Mouse (Mus musculus) thymus, postnatal 0 days (tissue): Measurements from ENCODE around the gene Syce1. TPM values are rescaled to one million over a fixed set of nuclear protein-coding genes. Genes with fewer than 3 reads are reported as not detected.

Experiments
- DNase-seq: peaks from one replicate; pipeline ENCODE4 v3.0.0-alpha.2; 2015; ENCODE audit warnings: low spot score
- polyA plus RNA-seq: library from polyadenylated mRNA; unstranded; fragments of >200 nt; fragmentation: Nextera tagmentation; extraction: Ambion mirVana; gene quantifications from 2 replicates; pipeline ENCODE4 v1.2.1, GENCODE M21; 2015

The Syce1 gene
- 0.61 and 0.84 TPM in 2 replicates for polyA plus RNA-seq

GRCm38 (mm10) chr7:140787406-140788052, at the start of gene Syce1:
Syce1 (minus strand) TSS chr7:140787852.
- DNase-seq = no peak

GRCm38 (mm10) chr7:140836243-140837115, 48.8 kb upstream of the Syce1 start:
- no peak for DNase-seq

GRCm38 (mm10) chr7:140835758-140836087, 48.1 kb upstream of the Syce1 start:
- no peak for DNase-seq

DNA sequence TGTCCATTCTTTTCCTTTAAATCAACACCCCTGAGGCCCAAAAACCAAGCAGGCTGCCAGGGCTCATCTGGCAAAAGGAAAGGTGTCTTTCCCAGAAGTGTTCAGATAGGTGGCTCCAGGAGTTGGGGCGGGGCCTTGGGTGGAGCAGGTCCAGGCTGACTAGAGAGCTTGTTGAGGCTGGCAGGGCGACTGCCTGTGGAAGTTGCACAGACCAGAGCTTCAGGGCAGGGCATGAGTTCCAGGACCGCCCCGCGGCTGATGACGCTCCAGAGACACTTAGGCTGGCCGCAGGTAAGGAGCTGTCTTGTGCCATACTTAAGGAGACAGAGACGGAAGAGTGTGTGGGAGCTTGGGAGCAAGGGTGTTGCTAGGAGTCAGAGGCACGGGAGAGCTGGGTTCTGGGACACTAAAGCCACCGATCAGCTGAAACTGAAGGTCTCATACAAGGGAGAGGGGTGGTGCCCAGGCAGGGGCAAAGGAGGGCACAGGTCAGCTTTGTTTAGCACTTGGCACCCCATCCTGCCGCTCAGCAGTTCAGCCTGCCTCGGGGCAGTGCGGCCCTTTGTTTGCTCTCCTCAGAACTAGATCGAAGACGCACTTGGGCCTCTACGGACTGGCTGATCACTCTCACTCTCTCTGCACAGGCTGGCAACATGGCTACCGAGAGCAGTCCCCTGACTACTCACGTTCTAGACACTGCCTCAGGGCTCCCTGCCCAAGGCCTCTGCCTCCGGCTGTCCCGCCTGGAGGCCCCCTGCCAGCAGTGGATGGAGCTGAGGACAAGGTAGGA, 47.5 kb upstream of the Syce1 start, which contains the start of gene Urah:
TSS of gene Urah (plus strand) at position 51 of the 790 bp plus-strand sequence.
- no peak for DNase-seq

DNA sequence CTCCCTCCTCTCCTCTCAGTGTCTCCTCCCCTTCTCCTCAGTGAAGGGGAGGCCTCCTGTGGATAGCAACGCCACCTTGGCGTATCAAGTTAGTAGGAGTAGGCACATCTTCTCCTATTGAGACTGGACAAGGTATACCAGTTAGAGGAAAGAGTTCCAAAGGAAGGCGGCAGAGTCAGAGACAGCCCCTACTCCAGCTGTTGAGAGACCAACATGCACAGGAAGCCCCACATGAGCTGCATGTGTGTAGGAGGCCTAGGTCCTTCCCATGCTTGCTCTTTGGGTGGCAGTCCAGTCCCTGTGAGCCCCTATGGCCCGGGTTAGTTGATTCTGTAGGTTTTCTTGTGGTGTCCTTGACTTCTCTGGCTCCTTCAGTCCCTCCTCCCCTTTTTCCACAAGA, 45.7 kb upstream of the Syce1 start:
- no peak for DNase-seq

DNA sequence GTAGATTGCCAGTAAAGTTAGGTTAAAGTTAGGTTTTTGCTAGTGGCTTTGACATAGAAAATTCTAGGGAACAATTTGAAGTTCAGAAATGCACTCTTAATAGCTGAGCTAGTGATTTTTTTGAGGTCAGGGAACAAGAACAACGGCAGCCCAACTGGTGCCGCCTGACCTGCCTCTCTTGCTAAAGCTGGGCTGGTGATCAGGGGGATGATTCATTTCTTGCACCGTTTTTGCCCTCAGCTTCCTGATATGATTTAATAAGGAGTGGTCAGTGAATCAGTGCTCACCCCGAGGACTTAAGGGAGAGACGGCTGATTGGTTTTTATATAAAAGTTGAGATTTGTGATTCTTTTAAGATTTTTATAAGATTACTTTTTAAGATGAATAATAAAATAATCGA, 43.8 kb upstream of the Syce1 start:
- no peak for DNase-seq

GRCm38 (mm10) chr7:140828171-140828881, 40.7 kb upstream of the Syce1 start:
- DNase-seq = peak; percentile 49

DNA sequence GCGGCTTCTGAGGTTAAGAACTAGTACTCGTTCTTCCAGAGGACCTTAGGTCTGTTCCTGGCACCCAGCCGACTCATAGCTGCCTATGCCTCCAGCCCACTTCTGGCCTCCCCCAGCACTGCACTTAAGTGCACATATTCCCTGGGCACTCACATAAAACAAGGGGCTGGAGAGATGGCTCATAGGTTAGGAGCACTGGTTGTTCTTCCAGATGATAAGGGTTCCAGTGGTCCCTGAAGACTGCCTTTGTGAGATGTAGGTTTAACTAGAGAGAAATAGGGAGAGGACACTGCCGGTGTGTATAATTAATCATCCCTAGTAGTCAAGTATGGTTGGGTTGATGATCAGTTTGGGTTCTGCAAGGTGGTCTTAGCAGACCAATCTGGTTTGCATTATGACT, 35.1 kb upstream of the Syce1 start:
- no peak for DNase-seq

DNA sequence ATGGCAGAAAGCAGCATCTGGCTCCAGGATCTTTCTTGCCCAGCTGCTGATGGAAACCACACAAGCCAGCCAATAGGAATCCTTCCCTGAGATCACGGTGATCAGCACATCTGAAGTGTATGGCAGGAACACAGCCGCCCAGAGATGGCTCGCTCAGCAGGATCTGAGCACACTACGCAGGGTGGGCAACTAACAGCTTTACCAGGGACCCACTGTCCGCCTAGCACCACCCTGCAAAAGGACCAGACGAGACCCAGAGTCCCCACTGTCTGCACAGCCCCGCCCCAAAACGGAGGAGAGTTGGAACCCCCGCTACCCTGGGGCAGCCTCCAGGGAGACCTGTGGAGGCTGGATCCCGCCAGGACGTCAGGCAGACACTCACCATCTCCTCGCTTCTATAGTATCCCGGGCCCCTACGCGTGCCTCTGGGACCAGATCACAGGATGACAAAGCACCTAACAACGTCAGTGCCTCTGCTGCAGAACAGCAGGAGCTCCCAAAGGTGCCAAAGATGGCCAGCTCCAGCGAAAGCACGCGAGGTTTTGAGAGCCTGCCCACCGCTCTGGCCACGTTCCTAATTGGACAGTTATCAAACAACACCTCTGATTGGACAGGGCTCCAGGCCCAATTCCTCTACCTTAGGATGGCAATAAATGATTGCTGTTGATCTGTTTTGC, 34.1 kb upstream of the Syce1 start, which contains the start of gene Zfp941:
TSS of gene Zfp941 (minus strand) at position 526 of the 677 bp plus-strand sequence.
- no peak for DNase-seq

DNA sequence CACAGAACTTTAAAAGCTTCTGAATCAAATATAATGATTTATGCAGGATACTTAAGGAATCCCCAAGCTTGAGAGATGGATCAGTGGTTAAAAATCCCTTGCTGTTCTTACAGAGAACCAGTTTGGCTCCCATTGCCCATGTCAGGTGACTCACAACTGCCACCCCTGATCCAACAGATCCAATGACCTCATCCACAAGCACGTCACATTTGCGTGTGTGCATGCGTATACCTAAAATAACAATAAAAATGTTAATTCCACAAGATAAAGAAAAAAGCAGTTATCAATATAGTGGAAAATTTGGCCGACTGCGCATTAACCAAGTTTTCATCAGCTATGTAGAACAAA, 33.6 kb upstream of the Syce1 start:
- no peak for DNase-seq

- DNase-seq = no peak
These were observed 32.5 kb upstream of the Syce1 start for GRCm38 (mm10) chr7:140820173-140820572.

GRCm38 (mm10) chr7:140812850-140813249, 25.2 kb upstream of the Syce1 start:
- DNase-seq = no peak

DNA sequence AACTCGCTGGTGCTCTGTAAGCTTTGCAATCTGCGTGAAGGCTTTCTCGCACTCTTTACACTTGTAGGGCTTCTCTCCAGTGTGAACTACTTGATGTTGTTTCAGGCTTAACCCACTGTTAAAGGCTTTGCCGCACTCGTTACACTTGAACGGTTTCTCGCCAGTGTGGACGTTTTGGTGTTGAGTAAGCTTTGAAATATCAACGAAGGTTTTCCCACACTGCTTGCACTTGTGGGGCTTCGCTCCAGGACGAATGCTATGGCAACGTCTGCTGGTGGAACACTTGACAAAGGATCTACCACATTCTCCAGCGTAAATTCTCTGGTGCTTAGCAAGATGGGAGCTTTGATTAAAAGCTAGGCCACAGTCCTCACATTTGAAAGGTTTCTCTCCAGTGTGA, 24.1 kb upstream of the Syce1 start:
- DNase-seq = no peak

- DNase-seq = peak; percentile 20
These were observed 22.8 kb upstream of the Syce1 start for GRCm38 (mm10) chr7:140810496-140810895.

DNA sequence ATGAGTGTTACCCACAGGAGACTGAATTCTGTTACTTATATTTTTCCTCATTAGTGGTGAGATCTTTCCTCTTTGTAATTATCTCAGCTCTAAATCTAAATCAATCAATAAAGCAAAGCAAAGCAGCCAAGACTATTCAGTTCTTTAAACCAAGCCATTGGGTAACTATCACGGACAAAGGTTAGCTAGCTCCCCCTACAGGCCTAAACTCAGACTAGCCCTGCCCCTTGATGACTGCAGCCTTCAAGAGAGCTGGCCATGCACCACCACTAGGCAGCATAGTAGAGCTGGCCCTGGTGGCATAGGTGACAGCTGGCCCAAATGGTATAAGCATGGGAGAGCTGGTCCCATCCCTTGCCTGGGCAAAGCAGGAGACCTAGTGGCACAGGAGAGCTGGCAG, 18.1 kb upstream of the Syce1 start:
- peak; percentile 74 for DNase-seq

- no peak for DNase-seq
These were observed 15.0 kb upstream of the Syce1 start for GRCm38 (mm10) chr7:140802629-140803028.

- DNase-seq = no peak
These were observed 10.6 kb upstream of the Syce1 start for GRCm38 (mm10) chr7:140798212-140798611.

GRCm38 (mm10) chr7:140797619-140798018, 10.0 kb upstream of the Syce1 start:
- DNase-seq = no peak

GRCm38 (mm10) chr7:140793541-140793940, 5.9 kb upstream of the Syce1 start:
- no peak for DNase-seq

DNA sequence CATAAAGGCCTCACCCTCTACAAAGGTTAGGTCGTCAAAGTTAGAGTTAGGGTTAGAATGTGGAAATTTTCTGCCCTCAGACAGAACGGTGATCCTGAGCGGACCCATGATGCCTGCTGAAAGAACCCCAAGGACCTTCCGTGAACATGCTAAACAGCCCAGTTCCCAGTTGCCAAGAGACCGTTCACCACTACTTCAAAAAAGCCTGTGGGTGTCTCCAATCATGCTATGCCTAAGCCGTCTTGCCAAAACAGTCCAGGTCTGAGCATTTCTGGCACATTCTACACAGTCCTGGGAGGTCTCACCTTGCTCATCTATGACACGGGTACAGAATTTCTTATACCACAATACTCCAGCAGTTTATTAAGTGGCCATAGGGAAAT, 392 bp upstream of the Syce1 start:
- DNase-seq = no peak

GRCm38 (mm10) chr7:140780548-140780947, 7.1 kb downstream of the Syce1 start:
- DNase-seq = no peak
